10 mouse cellular contexts compared by ENCODE assay signal in genomic region chr11:120051124-120051811, GRCm38 (mm10). TPM values are rescaled to one million over a fixed set of nuclear protein-coding genes. Genes with fewer than 3 reads are reported as not detected.
DNase-seq lines count a peak whose midpoint lies in the region; ATAC-seq and TF ChIP-seq lines count a peak whose summit lies in the region.
"Had no signal": no experiment of that assay in that cellular context is flagged by ENCODE, and none has a peak within 500 bp of the region (broad histone marks: within the 10 kb centered on the region; RNA-seq: fewer than 3 reads in every experiment).

No protein-coding gene starts in this region.

- no peak overlapping the region for H3K4me3 ChIP-seq in heart, embryonic 12.5 days
- H3K4me3 ChIP-seq in heart, adult 2 months = no peak overlapping the region
- H3K4me3 ChIP-seq in midbrain, embryonic 11.5 days (ENCODE audit: low read depth, low read length) = no peak overlapping the region
- H3K4me3 ChIP-seq: embryonic facial prominence, embryonic 12.5 days had no signal

- peak overlapping the region; percentile 3; the same call in 1 of the 2 replicates for H3K27ac ChIP-seq in heart, embryonic 12.5 days (ENCODE audit: poor library complexity, severe bottlenecking)
- no peak overlapping the region; the same call in 1 of the 2 replicates for H3K27ac ChIP-seq in heart, adult 2 months
- H3K27ac ChIP-seq in midbrain, embryonic 11.5 days (ENCODE audit: low read depth, low read length) = no peak overlapping the region
- H3K27ac ChIP-seq: embryonic facial prominence, embryonic 12.5 days had no signal

- peaks cover 38% of the 10 kb centered on the region for H3K4me1 ChIP-seq in heart, embryonic 12.5 days (replicated peaks)
- H3K4me1 ChIP-seq in heart, adult 2 months (ENCODE audit: control insufficient read depth, insufficient read depth, low read length) = peaks cover 4% of the 10 kb centered on the region
- peaks cover 17% of the 10 kb centered on the region for H3K4me1 ChIP-seq in midbrain, embryonic 11.5 days (ENCODE audit: control insufficient read depth, insufficient read depth, low read length)

- H3K36me3 ChIP-seq in heart, embryonic 12.5 days = no peaks in the 10 kb centered on the region
- H3K36me3 ChIP-seq in heart, adult 2 months (ENCODE audit: control insufficient read depth, insufficient read depth, low read length) = no peaks in the 10 kb centered on the region
- no peaks in the 10 kb centered on the region for H3K36me3 ChIP-seq in midbrain, embryonic 11.5 days (ENCODE audit: control insufficient read depth, insufficient read depth, low read length)
- H3K36me3 ChIP-seq: embryonic facial prominence, embryonic 12.5 days had no signal

- 36% methylated on average over 14 of the region's 14 CpGs for WGBS in heart, embryonic 12.5 days
- 65% methylated on average over 14 of the region's 14 CpGs for WGBS in heart, adult 2 months
- WGBS in midbrain, embryonic 11.5 days = 47% methylated on average over 14 of the region's 14 CpGs

- H3K9me3 ChIP-seq in heart, embryonic 12.5 days (replicated peaks) = no peaks in the 10 kb centered on the region
- no peaks in the 10 kb centered on the region for H3K9me3 ChIP-seq in midbrain, embryonic 11.5 days (ENCODE audit: control insufficient read depth, low read length)
- H3K9me3 ChIP-seq: embryonic facial prominence, embryonic 12.5 days had no signal

- H3K79me2 ChIP-seq in heart, adult 2 months (replicated peaks; ENCODE audit: control insufficient read depth, insufficient read depth, low read length) = no peaks in the 10 kb centered on the region

- TF ChIP-seq EP300 in heart, adult 2 months (IDR thresholded peaks at IDR 0.05; ENCODE audit: insufficient read depth, low read depth, low read length) = no peak

- TF ChIP-seq CTCF in heart, adult 2 months (IDR thresholded peaks at IDR 0.05) = no peak

- H3K9ac ChIP-seq in heart, embryonic 12.5 days = no peak overlapping the region
- H3K9ac ChIP-seq in heart, adult 2 months (ENCODE audit: low read depth, low read length) = no peak overlapping the region
- H3K9ac ChIP-seq in midbrain, embryonic 11.5 days (ENCODE audit: low read length) = peak overlapping the region; percentile 16; the same call in 1 of the 2 replicates
- H3K9ac ChIP-seq: embryonic facial prominence, embryonic 12.5 days had no signal

- peaks cover 33% of the 10 kb centered on the region for H3K27me3 ChIP-seq in heart, embryonic 12.5 days (replicated peaks)
- H3K27me3 ChIP-seq in heart, adult 2 months (ENCODE audit: control insufficient read depth, insufficient read depth, low read length) = peaks cover 9% of the 10 kb centered on the region
- H3K27me3 ChIP-seq in midbrain, embryonic 11.5 days (ENCODE audit: control insufficient read depth, insufficient read depth, low read length) = peaks cover 20% of the 10 kb centered on the region; the same call in 1 of the 2 replicates

- no peak overlapping the region for H3K4me2 ChIP-seq in heart, embryonic 12.5 days
- H3K4me2 ChIP-seq in midbrain, embryonic 11.5 days = no peak overlapping the region
- H3K4me2 ChIP-seq: embryonic facial prominence, embryonic 12.5 days had no signal

- peak; percentile 37; the same call in 1 of the 2 replicates for ATAC-seq in heart, embryonic 12.5 days (ENCODE audit: insufficient number of reproducible peaks, low FRiP score)
- no peak for ATAC-seq in midbrain, embryonic 11.5 days (ENCODE audit: low FRiP score)
- ATAC-seq in CD4-positive, CD25-positive, alpha-beta regulatory T cell, adult 4 months = no peak
- ATAC-seq in inflammation-experienced regulatory T-cells, adult 6 months = no peak

- no peak for TF ChIP-seq POLR2A in heart, adult 2 months (IDR thresholded peaks at IDR 0.05; ENCODE audit: insufficient read depth, low read depth, low read length)

- no peak for DNase-seq in heart, adult 2 months
- DNase-seq in R1 (ENCODE audit: low read depth, low spot score) = peak; percentile 21
- DNase-seq in cerebellum, postnatal 36 days = peak; percentile 41 to 56
- no peak for DNase-seq in midbrain, embryonic 11.5 days (ENCODE audit: low spot score, missing footprints)
- no peak for DNase-seq in kidney, adult 8-10 months
- DNase-seq: kidney, postnatal 36 days had no signal

- intact Hi-C loops in heart, adult 2 months (cut with DNase I) = no loop called here

RNA-seq across cellular contexts. Expression of gene Aatk, which starts 4.3 kb away (rescaled TPM):
- polyA plus RNA-seq in heart, embryonic 12.5 days (2016; fragmentation: Nextera tagmentation; extraction: Ambion mirVana) = 0.63 and 0.92 TPM in 2 replicates
- 1 to 10 TPM; 3.6 to 4.7 TPM for total RNA-seq in heart, adult 2 months (2021)
- 10.3 and 12.1 TPM in 2 replicates for polyA plus RNA-seq in heart, adult 2 months (2012; rRNA removed)
- polyA plus RNA-seq in midbrain, embryonic 11.5 days (2014; fragmentation: Nextera tagmentation; extraction: Ambion mirVana) = 1.3 TPM in 2 replicates
- not detected for polyA plus RNA-seq in CD4-positive, CD25-positive, alpha-beta regulatory T cell, adult 4 months (2017; shearing (Covaris generic))
- polyA plus RNA-seq in inflammation-experienced regulatory T-cells, adult 6 months (2017; shearing (Covaris generic)) = not detected

RNA-seq across cellular contexts. Expression of gene Cep131, which starts 35.4 kb away (rescaled TPM):
- polyA plus RNA-seq in heart, embryonic 12.5 days (2016; fragmentation: Nextera tagmentation; extraction: Ambion mirVana) = 18.7 and 19.2 TPM in 2 replicates
- 10 to 100 TPM in 1 of 2 experiments, 1 to 10 TPM in 1; 9.3 to 10.7 TPM for total RNA-seq in heart, adult 2 months (2021)
- 3.7 and 6.5 TPM in 2 replicates for polyA plus RNA-seq in heart, adult 2 months (2012; rRNA removed)
- polyA plus RNA-seq in midbrain, embryonic 11.5 days (2014; fragmentation: Nextera tagmentation; extraction: Ambion mirVana) = 24.9 and 28.9 TPM in 2 replicates
- polyA plus RNA-seq in CD4-positive, CD25-positive, alpha-beta regulatory T cell, adult 4 months (2017; shearing (Covaris generic)) = under 1 TPM in 1 of 2 experiments, not detected in 1; 0.47 TPM
- polyA plus RNA-seq in inflammation-experienced regulatory T-cells, adult 6 months (2017; shearing (Covaris generic)) = under 1 TPM; 0.28 to 0.48 (median 0.29) TPM

RNA-seq across cellular contexts. Expression of gene Tepsin, which starts 47.3 kb away (rescaled TPM):
- polyA plus RNA-seq in heart, embryonic 12.5 days (2016; fragmentation: Nextera tagmentation; extraction: Ambion mirVana) = 15.5 and 16.8 TPM in 2 replicates
- 1 to 10 TPM; 6.1 to 6.3 TPM for total RNA-seq in heart, adult 2 months (2021)
- 19.1 and 22.8 TPM in 2 replicates for polyA plus RNA-seq in heart, adult 2 months (2012; rRNA removed)
- 12.3 and 14.2 TPM in 2 replicates for polyA plus RNA-seq in midbrain, embryonic 11.5 days (2014; fragmentation: Nextera tagmentation; extraction: Ambion mirVana)
- 10 to 100 TPM in 1 of 2 experiments, 1 to 10 TPM in 1; 9.2 to 12.1 TPM for polyA plus RNA-seq in CD4-positive, CD25-positive, alpha-beta regulatory T cell, adult 4 months (2017; shearing (Covaris generic))
- polyA plus RNA-seq in inflammation-experienced regulatory T-cells, adult 6 months (2017; shearing (Covaris generic)) = 10 to 100 TPM in 1 of 3 experiments, 1 to 10 TPM in 2; 8.1 to 12.5 (median 9.3) TPM

RNA-seq across cellular contexts. Expression of gene Ndufaf8, which starts 47.5 kb away (rescaled TPM):
- polyA plus RNA-seq in heart, embryonic 12.5 days (2016; fragmentation: Nextera tagmentation; extraction: Ambion mirVana) = 73.9 and 79.2 TPM in 2 replicates
- 10 to 100 TPM; 82.7 to 93.9 TPM for total RNA-seq in heart, adult 2 months (2021)
- polyA plus RNA-seq in heart, adult 2 months (2012; rRNA removed) = 35.5 and 51.0 TPM in 2 replicates
- 58.4 and 61.3 TPM in 2 replicates for polyA plus RNA-seq in midbrain, embryonic 11.5 days (2014; fragmentation: Nextera tagmentation; extraction: Ambion mirVana)
- 10 to 100 TPM; 77.9 to 85.0 TPM for polyA plus RNA-seq in CD4-positive, CD25-positive, alpha-beta regulatory T cell, adult 4 months (2017; shearing (Covaris generic))
- polyA plus RNA-seq in inflammation-experienced regulatory T-cells, adult 6 months (2017; shearing (Covaris generic)) = 10 to 100 TPM; 88.3 to 98.3 (median 92.6) TPM

Comparison
In these comparisons a context has a peak if more than half of its experiments do, and no peak if none do; other contexts are left out.
1. DNase-seq: peak in R1 (single experiment) and cerebellum, postnatal 36 days (2 of 2); none in heart, adult 2 months (0 of 2), midbrain, embryonic 11.5 days (single experiment) and kidney, adult 8-10 months (0 of 2).